Comparison of ENCODE assay signal across 22 mouse cellular contexts in the genomic region with DNA sequence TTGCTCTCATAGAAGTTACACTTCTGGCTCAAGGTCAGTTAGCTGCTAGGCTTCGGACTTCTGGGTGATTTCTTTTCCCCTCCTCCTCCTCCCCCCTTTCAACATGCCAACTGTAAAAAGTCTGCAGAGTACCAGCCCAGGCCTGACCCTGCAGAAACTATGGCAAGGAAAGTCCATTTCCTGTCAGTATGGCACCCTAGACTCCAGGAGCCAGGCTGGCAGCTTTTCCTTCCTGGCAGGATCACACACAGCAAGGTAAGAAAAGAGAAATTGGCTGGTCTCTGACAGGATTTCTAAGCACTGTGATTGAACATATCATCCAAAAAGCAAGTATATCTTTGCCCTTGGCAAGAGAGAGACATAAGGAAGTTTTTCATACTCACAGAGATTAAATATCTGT.
DNase-seq lines count a peak whose midpoint lies in the region; ATAC-seq and TF ChIP-seq lines count a peak whose summit lies in the region.
"Had no signal": no experiment of that assay in that cellular context is flagged by ENCODE, and none has a peak within 500 bp of the region (broad histone marks: within the 10 kb centered on the region; RNA-seq: fewer than 3 reads in every experiment).

No protein-coding gene starts in this region.

- H3K27ac ChIP-seq in hindbrain, postnatal 0 days = peak overlapping the region; percentile 42; the same call in 1 of the 2 replicates
- no peak overlapping the region for H3K27ac ChIP-seq in hindbrain, embryonic 16.5 days (ENCODE audit: low read depth, low read length)
- H3K27ac ChIP-seq: forebrain, embryonic 10.5 days; heart, embryonic 15.5 days; limb, embryonic 12.5 days; liver, embryonic 13.5 days; stomach, embryonic 15.5 days had no signal

- H3K27me3 ChIP-seq in hindbrain, postnatal 0 days (ENCODE audit: insufficient read depth, low read length) = no peaks in the 10 kb centered on the region
- no peaks in the 10 kb centered on the region for H3K27me3 ChIP-seq in hindbrain, embryonic 16.5 days (replicated peaks; ENCODE audit: control insufficient read depth, insufficient read depth, low read length)
- H3K27me3 ChIP-seq: heart, embryonic 15.5 days; limb, embryonic 12.5 days; liver, embryonic 13.5 days; stomach, embryonic 15.5 days had no signal

- TF ChIP-seq CTCF in hindbrain, postnatal 0 days (IDR thresholded peaks at IDR 0.05; ENCODE audit: low read depth) = no peak

- H3K4me1 ChIP-seq in hindbrain, postnatal 0 days (ENCODE audit: insufficient read depth, low read length) = peaks cover 20% of the 10 kb centered on the region
- peaks cover 29% of the 10 kb centered on the region for H3K4me1 ChIP-seq in hindbrain, embryonic 16.5 days (ENCODE audit: control insufficient read depth, insufficient read depth, low read depth, low read length)
- H3K4me1 ChIP-seq: liver, embryonic 13.5 days had no signal

- DNase-seq in cerebellum, postnatal 4 days (ENCODE audit: low spot score in 2 of 2) = no peak
- no peak for DNase-seq in hindbrain, postnatal 0 days (ENCODE audit: low spot score)
- peak; percentile 60 for DNase-seq in cerebellum, adult 11 months
- peak; percentile 42 to 66 for DNase-seq in cerebellum, postnatal 10 days
- DNase-seq in lung, postnatal 4 days = no peak
- DNase-seq in right cerebral cortex, adult 2 months (ENCODE audit: low spot score in 2 of 2) = no peak
- DNase-seq: adrenal gland, adult 2 months; gastrocnemius, postnatal 14 days; kidney, postnatal 14 days; layer of hippocampus, adult 9-11 months; liver, embryonic 13.5 days; lung, embryonic 14.5 days; lung, postnatal 36 days; right cerebral cortex, postnatal 14 days; thymus, adult 18-20 months had no signal

- no peak overlapping the region for H3K4me3 ChIP-seq in hindbrain, postnatal 0 days (ENCODE audit: low read length)
- H3K4me3 ChIP-seq in hindbrain, embryonic 16.5 days (ENCODE audit: low read length) = no peak overlapping the region
- H3K4me3 ChIP-seq: forebrain, embryonic 10.5 days; heart, embryonic 15.5 days; limb, embryonic 12.5 days; liver, embryonic 13.5 days; stomach, embryonic 15.5 days had no signal

- H3K9me3 ChIP-seq in hindbrain, postnatal 0 days (ENCODE audit: low read length) = no peaks in the 10 kb centered on the region
- H3K9me3 ChIP-seq in hindbrain, embryonic 16.5 days (ENCODE audit: control insufficient read depth, low read length) = no peaks in the 10 kb centered on the region
- H3K9me3 ChIP-seq: forebrain, embryonic 10.5 days; heart, embryonic 15.5 days; limb, embryonic 12.5 days; liver, embryonic 13.5 days; stomach, embryonic 15.5 days had no signal

- no peaks in the 10 kb centered on the region for H3K36me3 ChIP-seq in hindbrain, postnatal 0 days (ENCODE audit: insufficient read depth, low read length)
- no peaks in the 10 kb centered on the region for H3K36me3 ChIP-seq in hindbrain, embryonic 16.5 days (ENCODE audit: control insufficient read depth, insufficient read depth, low read length)
- H3K36me3 ChIP-seq: forebrain, embryonic 10.5 days; heart, embryonic 15.5 days; limb, embryonic 12.5 days; liver, embryonic 13.5 days; stomach, embryonic 15.5 days had no signal

- peak; percentile 42; the same call in 1 of the 2 replicates for ATAC-seq in cerebellum, adult (ENCODE audit: insufficient number of reproducible peaks, low FRiP score, low TSS enrichment)
- no peak for ATAC-seq in hindbrain, postnatal 0 days
- no peak for ATAC-seq in hindbrain, embryonic 16.5 days
- ATAC-seq: intestine, postnatal 0 days had no signal

- no peak overlapping the region for H3K4me2 ChIP-seq in hindbrain, postnatal 0 days (ENCODE audit: low read depth, low read length)
- H3K4me2 ChIP-seq in hindbrain, embryonic 16.5 days (ENCODE audit: low read length) = no peak overlapping the region
- H3K4me2 ChIP-seq: heart, embryonic 15.5 days; limb, embryonic 12.5 days; liver, embryonic 13.5 days; lung, embryonic 14.5 days; stomach, embryonic 15.5 days had no signal

- H3K9ac ChIP-seq in hindbrain, postnatal 0 days (replicated peaks; ENCODE audit: low read length) = no peak overlapping the region
- no peak overlapping the region for H3K9ac ChIP-seq in hindbrain, embryonic 16.5 days (ENCODE audit: low read depth, low read length)
- H3K9ac ChIP-seq: heart, embryonic 15.5 days; limb, embryonic 12.5 days; liver, embryonic 13.5 days; lung, embryonic 14.5 days; stomach, embryonic 15.5 days had no signal

- WGBS in hindbrain, postnatal 0 days = 64% methylated on average over 1 of the region's 1 CpGs
- 71% methylated on average over 1 of the region's 1 CpGs for WGBS in hindbrain, embryonic 16.5 days

Comparison
In these comparisons a context has a peak if more than half of its experiments do, and no peak if none do; other contexts are left out.
1. DNase-seq: peak in cerebellum, adult 11 months (single experiment) and cerebellum, postnatal 10 days (2 of 2); none in cerebellum, postnatal 4 days (0 of 2), hindbrain, postnatal 0 days (single experiment), lung, postnatal 4 days (0 of 2) and right cerebral cortex, adult 2 months (0 of 2).